Mouse (Mus musculus): Measurements from ENCODE around the gene Tymp.

- no peak for TF ChIP-seq CTCF (IDR thresholded peaks at IDR 0.05; ENCODE audit: low read depth, low read length)
- TF ChIP-seq POLR2A (IDR thresholded peaks at IDR 0.05; ENCODE audit: extremely low read depth, insufficient read depth, low read length) = no peak
Observed at GRCm38 (mm10) chr15:89341678-89342077, 35.2 kb downstream of the Tymp start.
